ENCODE assay signal across 11 mouse cellular contexts in genomic region chr3:137951819-137952218, GRCm38 (mm10). TPM values are rescaled to one million over a fixed set of nuclear protein-coding genes. Genes with fewer than 3 reads are reported as not detected.
DNase-seq lines count a peak whose midpoint lies in the region; ATAC-seq and TF ChIP-seq lines count a peak whose summit lies in the region.
"Had no signal": no experiment of that assay in that cellular context is flagged by ENCODE, and none has a peak within 500 bp of the region (broad histone marks: within the 10 kb centered on the region; RNA-seq: fewer than 3 reads in every experiment).

No protein-coding gene starts in this region.

- TF ChIP-seq POLR2A in cortical plate, adult 2 months (IDR thresholded peaks at IDR 0.05; ENCODE audit: extremely low read depth, insufficient read depth, low read length), result no peak

- peak overlapping the region; percentile 48 for H3K9ac ChIP-seq in heart, embryonic 13.5 days
- H3K9ac ChIP-seq: embryonic facial prominence, embryonic 13.5 days had no signal

- peaks cover 64% of the 10 kb centered on the region for H3K4me1 ChIP-seq in heart, embryonic 13.5 days
- peaks cover 2% of the 10 kb centered on the region; the same call in 1 of the 2 replicates for H3K4me1 ChIP-seq in cortical plate, adult 2 months (ENCODE audit: control insufficient read depth, insufficient read depth, low read length)

- no peak for TF ChIP-seq CTCF in cortical plate, adult 2 months (IDR thresholded peaks at IDR 0.05; ENCODE audit: extremely low read depth, insufficient read depth, low read length)

- H3K4me2 ChIP-seq in heart, embryonic 13.5 days, result no peak overlapping the region
- H3K4me2 ChIP-seq: embryonic facial prominence, embryonic 13.5 days had no signal

- peak overlapping the region; percentile 68 for H3K27ac ChIP-seq in heart, embryonic 13.5 days (replicated peaks)
- H3K27ac ChIP-seq in cortical plate, adult 2 months (ENCODE audit: insufficient read depth, low read length), result 0 out of 2 replicates have a peak overlapping the region, but pooled peaks have one; percentile 30

- no peaks in the 10 kb centered on the region for H3K27me3 ChIP-seq in heart, embryonic 13.5 days (replicated peaks)
- H3K27me3 ChIP-seq: embryonic facial prominence, embryonic 13.5 days; Patski had no signal

- DNase-seq in heart, postnatal 36 days, result no peak
- peak; percentile 43 for DNase-seq in CD4-positive helper T cell, adult 2 months (ENCODE audit: low read depth, low spot score)
- peak; percentile 73 for DNase-seq in liver
- DNase-seq in urinary bladder, postnatal 36 days (ENCODE audit: low spot score in 2 of 2), result no peak
- no peak for DNase-seq in cerebellum, adult 18-20 months
- DNase-seq in cerebellum, postnatal 14 days, result no peak
- DNase-seq: right cerebral cortex, postnatal 4 days had no signal

- no peaks in the 10 kb centered on the region for H3K9me3 ChIP-seq in heart, embryonic 13.5 days
- H3K9me3 ChIP-seq: embryonic facial prominence, embryonic 13.5 days had no signal

- WGBS in heart, embryonic 13.5 days, result 22% methylated on average over 7 of the region's 7 CpGs

- intact Hi-C loops in heart, postnatal 36 days (cut with DNase I), result no loop called here

- ATAC-seq in heart, embryonic 13.5 days (ENCODE audit: extremely low read depth, insufficient number of reproducible peaks, low FRiP score, low TSS enrichment), result no peak

- peaks cover 20% of the 10 kb centered on the region for H3K36me3 ChIP-seq in heart, embryonic 13.5 days
- H3K36me3 ChIP-seq: embryonic facial prominence, embryonic 13.5 days had no signal

- H3K4me3 ChIP-seq in heart, embryonic 13.5 days, result no peak overlapping the region
- H3K4me3 ChIP-seq in cortical plate, adult 2 months (ENCODE audit: insufficient read depth, low read length), result no peak overlapping the region
- H3K4me3 ChIP-seq: embryonic facial prominence, embryonic 13.5 days had no signal

RNA-seq across cellular contexts. Expression of gene Dapp1, which starts 29.5 kb away (rescaled TPM):
- polyA plus RNA-seq in heart, embryonic 13.5 days (2015; fragmentation: Nextera tagmentation; extraction: Ambion mirVana), result 13.0 and 14.5 TPM in 2 replicates
- total RNA-seq in heart, postnatal 36 days (2021), result 1 to 10 TPM; 4.5 to 5.1 TPM
- 4.4 and 5.5 TPM in 2 replicates for polyA plus RNA-seq in cortical plate, adult 2 months (2012; rRNA removed)

RNA-seq across cellular contexts. Expression of gene Lamtor3, which starts 33.5 kb away (rescaled TPM):
- 85.4 and 105 TPM in 2 replicates for polyA plus RNA-seq in heart, embryonic 13.5 days (2015; fragmentation: Nextera tagmentation; extraction: Ambion mirVana)
- 10 to 100 TPM; 91.1 to 93.8 TPM for total RNA-seq in heart, postnatal 36 days (2021)
- 80.3 and 81.6 TPM in 2 replicates for polyA plus RNA-seq in cortical plate, adult 2 months (2012; rRNA removed)

Comparison
In these comparisons a context has a peak if more than half of its experiments do, and no peak if none do; other contexts are left out.
1. DNase-seq: peak in CD4-positive helper T cell, adult 2 months (single experiment) and liver (single experiment); none in heart, postnatal 36 days (0 of 2), urinary bladder, postnatal 36 days (0 of 2), cerebellum, adult 18-20 months (0 of 2) and cerebellum, postnatal 14 days (0 of 2).